9 mouse cellular contexts compared by ENCODE assay signal in the genomic region with DNA sequence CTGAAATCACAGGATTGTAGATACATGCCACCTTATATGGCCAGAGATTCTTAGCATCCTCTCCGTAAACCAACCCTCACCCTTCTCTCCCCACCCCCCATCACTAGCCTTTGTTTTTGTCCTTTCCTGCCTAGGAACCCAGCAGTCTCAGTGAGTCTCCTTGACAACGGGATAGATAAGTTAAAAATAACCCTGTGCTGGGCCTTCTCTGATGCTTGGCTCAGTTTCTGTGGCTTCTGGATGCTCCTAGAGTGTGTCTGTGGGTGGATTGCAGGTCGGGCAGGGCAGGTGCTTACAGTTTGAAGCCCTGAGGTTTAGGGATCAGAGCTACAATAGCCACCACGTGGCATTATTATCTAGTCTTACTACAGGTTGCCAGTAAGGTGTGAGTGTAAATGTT. TPM values are rescaled to one million over a fixed set of nuclear protein-coding genes. Genes with fewer than 3 reads are reported as not detected.
DNase-seq lines count a peak whose midpoint lies in the region; ATAC-seq lines count a peak whose summit lies in the region.
"Had no signal": no experiment of that assay in that cellular context is flagged by ENCODE, and none has a peak within 500 bp of the region (broad histone marks: within the 10 kb centered on the region; RNA-seq: fewer than 3 reads in every experiment).

No protein-coding gene starts in this region.

- peaks cover 26% of the 10 kb centered on the region for H3K4me1 ChIP-seq in neural tube, embryonic 13.5 days (replicated peaks)
- H3K4me1 ChIP-seq in heart, embryonic 15.5 days (replicated peaks): peaks cover 42% of the 10 kb centered on the region
- peaks cover 15% of the 10 kb centered on the region for H3K4me1 ChIP-seq in midbrain, embryonic 15.5 days

- peak; percentile 38; the same call in 1 of the 2 replicates for ATAC-seq in neural tube, embryonic 13.5 days (ENCODE audit: low read depth)
- ATAC-seq in heart, embryonic 15.5 days (replicated peaks; ENCODE audit: insufficient number of reproducible peaks, insufficient read depth, low FRiP score, low read depth): peak; percentile 80
- ATAC-seq in midbrain, embryonic 15.5 days (replicated peaks): peak; percentile 48; the same call in 1 of the 2 replicates
- no peak for ATAC-seq in monocyte, adult 5-6 weeks (replicated peaks; ENCODE audit: insufficient number of reproducible peaks, low FRiP score, low TSS enrichment, poor library complexity, severe bottlenecking)

- H3K27me3 ChIP-seq in neural tube, embryonic 13.5 days: no peaks in the 10 kb centered on the region
- no peaks in the 10 kb centered on the region for H3K27me3 ChIP-seq in heart, embryonic 15.5 days
- H3K27me3 ChIP-seq in midbrain, embryonic 15.5 days (replicated peaks): no peaks in the 10 kb centered on the region

- H3K9ac ChIP-seq in neural tube, embryonic 13.5 days: no peak overlapping the region
- no peak overlapping the region for H3K9ac ChIP-seq in heart, embryonic 15.5 days
- no peak overlapping the region for H3K9ac ChIP-seq in midbrain, embryonic 15.5 days

- no peak overlapping the region for H3K4me2 ChIP-seq in neural tube, embryonic 13.5 days
- H3K4me2 ChIP-seq in heart, embryonic 15.5 days: peak overlapping the region; percentile 26
- no peak overlapping the region for H3K4me2 ChIP-seq in midbrain, embryonic 15.5 days

- H3K27ac ChIP-seq in neural tube, embryonic 13.5 days (replicated peaks): no peak overlapping the region
- peak overlapping the region; percentile 77 for H3K27ac ChIP-seq in heart, embryonic 15.5 days
- H3K27ac ChIP-seq in midbrain, embryonic 15.5 days: 0 out of 2 replicates have a peak overlapping the region, but pooled peaks have one; percentile 1
- H3K27ac ChIP-seq: kidney, postnatal 0 days had no signal

- intact Hi-C loops in gastrocnemius, postnatal 36 days (cut with DNase I): no loop called here

- DNase-seq in neural tube, embryonic 10.5 days (ENCODE audit: extremely low spot score, low spot score): no peak
- DNase-seq in cerebellum, postnatal 10 days: peak; percentile 58
- no peak for DNase-seq in gastrocnemius, postnatal 36 days

- H3K4me3 ChIP-seq in neural tube, embryonic 13.5 days: no peak overlapping the region
- no peak overlapping the region for H3K4me3 ChIP-seq in heart, embryonic 15.5 days
- H3K4me3 ChIP-seq in midbrain, embryonic 15.5 days: no peak overlapping the region
- H3K4me3 ChIP-seq: myocyte had no signal

- WGBS in neural tube, embryonic 13.5 days: 32% methylated on average over 4 of the region's 4 CpGs
- WGBS in heart, embryonic 15.5 days: 12% methylated on average over 4 of the region's 4 CpGs
- 18% methylated on average over 4 of the region's 4 CpGs for WGBS in midbrain, embryonic 15.5 days

- H3K9me3 ChIP-seq in neural tube, embryonic 13.5 days: 0 out of 2 replicates have a peak, but pooled peaks cover 3% of the 10 kb centered on the region
- H3K9me3 ChIP-seq in heart, embryonic 15.5 days (replicated peaks): no peaks in the 10 kb centered on the region
- H3K9me3 ChIP-seq in midbrain, embryonic 15.5 days: 0 out of 2 replicates have a peak, but pooled peaks cover 2% of the 10 kb centered on the region

- peaks cover 38% of the 10 kb centered on the region for H3K36me3 ChIP-seq in neural tube, embryonic 13.5 days
- H3K36me3 ChIP-seq in heart, embryonic 15.5 days: peaks cover 29% of the 10 kb centered on the region
- peaks cover 7% of the 10 kb centered on the region for H3K36me3 ChIP-seq in midbrain, embryonic 15.5 days (replicated peaks)

RNA-seq across cellular contexts. Expression of gene Cds2, which starts 29.1 kb away (rescaled TPM):
- polyA plus RNA-seq in neural tube, embryonic 13.5 days (2015; fragmentation: Nextera tagmentation; extraction: Ambion mirVana): 49.6 and 53.6 TPM in 2 replicates
- polyA plus RNA-seq in heart, embryonic 15.5 days (2015; fragmentation: Nextera tagmentation; extraction: Ambion mirVana): 20.8 and 26.9 TPM in 2 replicates
- polyA plus RNA-seq in midbrain, embryonic 15.5 days (2015; fragmentation: Nextera tagmentation; extraction: Ambion mirVana): 41.7 and 41.8 TPM in 2 replicates
- total RNA-seq in monocyte, adult 5-6 weeks (2017): 48.5 to 54.3 TPM (median 49.2 TPM) in 3 replicates
- 10 to 100 TPM; 14.4 to 15.0 TPM for total RNA-seq in gastrocnemius, postnatal 36 days (2021)

RNA-seq across cellular contexts. Expression of gene Pcna, which starts 39.0 kb away (rescaled TPM):
- 110 and 127 TPM in 2 replicates for polyA plus RNA-seq in neural tube, embryonic 13.5 days (2015; fragmentation: Nextera tagmentation; extraction: Ambion mirVana)
- 138 and 157 TPM in 2 replicates for polyA plus RNA-seq in heart, embryonic 15.5 days (2015; fragmentation: Nextera tagmentation; extraction: Ambion mirVana)
- 92.3 and 96.8 TPM in 2 replicates for polyA plus RNA-seq in midbrain, embryonic 15.5 days (2015; fragmentation: Nextera tagmentation; extraction: Ambion mirVana)
- total RNA-seq in monocyte, adult 5-6 weeks (2017): 228 to 330 TPM (median 247 TPM) in 3 replicates
- total RNA-seq in gastrocnemius, postnatal 36 days (2021): 10 to 100 TPM; 19.7 to 20.7 TPM

RNA-seq across cellular contexts. Expression of gene Tmem230, which starts 44.5 kb away (rescaled TPM):
- 51.7 and 58.1 TPM in 2 replicates for polyA plus RNA-seq in neural tube, embryonic 13.5 days (2015; fragmentation: Nextera tagmentation; extraction: Ambion mirVana)
- 40.2 and 41.3 TPM in 2 replicates for polyA plus RNA-seq in heart, embryonic 15.5 days (2015; fragmentation: Nextera tagmentation; extraction: Ambion mirVana)
- 42.9 and 48.0 TPM in 2 replicates for polyA plus RNA-seq in midbrain, embryonic 15.5 days (2015; fragmentation: Nextera tagmentation; extraction: Ambion mirVana)
- total RNA-seq in monocyte, adult 5-6 weeks (2017): 11.2 to 19.1 TPM (median 15.5 TPM) in 3 replicates
- 10 to 100 TPM; 18.1 to 22.8 TPM for total RNA-seq in gastrocnemius, postnatal 36 days (2021)

Comparison
In these comparisons a context has a peak if more than half of its experiments do, and no peak if none do; other contexts are left out.
1. DNase-seq: peak in cerebellum, postnatal 10 days (2 of 2); none in neural tube, embryonic 10.5 days (single experiment) and gastrocnemius, postnatal 36 days (0 of 2).